Mouse (Mus musculus): Measurements from ENCODE around the gene Spsb3. TPM values are rescaled to one million over a fixed set of nuclear protein-coding genes. Genes with fewer than 3 reads are reported as not detected.

The Spsb3 gene
- polyA plus RNA-seq, 1 experiment from 2014 or later, result 94.1 TPM

GRCm38 (mm10) chr17:24893276-24893675 lies 6.8 kb downstream of the Spsb3 start:
- H3K4me2 ChIP-seq, result no peak overlapping the region
- no peak overlapping the region for H3K9ac ChIP-seq
- H3K4me1 ChIP-seq, result peaks cover 54% of the 10 kb centered on the region
- H3K9me3 ChIP-seq, result no peaks in the 10 kb centered on the region
- no peak overlapping the region for H3K4me3 ChIP-seq
- no peaks in the 10 kb centered on the region for H3K27me3 ChIP-seq (replicated peaks)
- H3K36me3 ChIP-seq (replicated peaks), result peaks cover 32% of the 10 kb centered on the region
- WGBS, result 90% methylated on average over 2 of the region's 2 CpGs
- H3K27ac ChIP-seq, result no peak overlapping the region
- ATAC-seq (replicated peaks), result no peak

GRCm38 (mm10) chr17:24894061-24894994 lies 7.9 kb downstream of the Spsb3 start:
- Histone ChIP-seq H3K4me3 (peak overlapping the region; percentile 76), H3K9me3 (no peaks in the 10 kb centered on the region), H3K4me1 (peaks cover 50% of the 10 kb centered on the region), H3K27me3 (replicated peaks) (no peaks in the 10 kb centered on the region), H3K27ac (peak overlapping the region; percentile 88), H3K4me2 (peak overlapping the region; percentile 92), H3K9ac (peak overlapping the region; percentile 90), H3K36me3 (replicated peaks) (peaks cover 42% of the 10 kb centered on the region)
- 12% methylated on average over 31 of the region's 31 CpGs for whole genome bisulfite sequencing
- peak; percentile 31 for ATAC-seq (replicated peaks)

- Histone ChIP-seq H3K4me2 (peak within 1 kb of the TSS; percentile 92), H3K27ac (peak within 1 kb of the TSS; percentile 88), H3K27me3 (replicated peaks) (no peaks in the 10 kb centered on the region), H3K4me3 (peak within 1 kb of the TSS; percentile 76), H3K9ac (peak within 1 kb of the TSS; percentile 90), H3K9me3 (no peaks in the 10 kb centered on the region), H3K36me3 (replicated peaks) (peaks cover 50% of the 10 kb centered on the region), H3K4me1 (peaks cover 50% of the 10 kb centered on the region)
- under 1% methylated on average over 62 of the region's 62 CpGs for WGBS
- ATAC-seq (replicated peaks), result peak; percentile 68
These were observed 8.6 kb downstream of the Spsb3 start, which contains the start of the genes Eme2 and Mrps34 for GRCm38 (mm10) chr17:24894995-24895547. Gene Eme2 (minus strand): TSS chr17:24895087. Gene Mrps34 (plus strand): TSS chr17:24895116.

GRCm38 (mm10) chr17:24895571-24896240 lies 9.3 kb downstream of the Spsb3 start:
- Histone ChIP-seq H3K9ac (peak overlapping the region; percentile 90), H3K4me2 (peak overlapping the region; percentile 92), H3K36me3 (replicated peaks) (peaks cover 50% of the 10 kb centered on the region), H3K4me1 (peaks cover 50% of the 10 kb centered on the region), H3K27me3 (replicated peaks) (no peaks in the 10 kb centered on the region), H3K27ac (peak overlapping the region; percentile 88), H3K9me3 (no peaks in the 10 kb centered on the region), H3K4me3 (peak overlapping the region; percentile 76)
- WGBS, result 10% methylated on average over 23 of the region's 23 CpGs
- no peak for ATAC-seq (replicated peaks)

GRCm38 (mm10) chr17:24896241-24896992 lies 10.0 kb downstream of the Spsb3 start, which contains the start of gene Nme3:
Gene Nme3 (plus strand): TSS chr17:24896500.
- H3K27ac ChIP-seq, result peak within 1 kb of the TSS; percentile 88
- peak within 1 kb of the TSS; percentile 76 for H3K4me3 ChIP-seq
- H3K9ac ChIP-seq, result peak within 1 kb of the TSS; percentile 90
- H3K4me1 ChIP-seq, result peaks cover 50% of the 10 kb centered on the region
- WGBS, result under 1% methylated on average over 50 of the region's 50 CpGs
- peak; percentile 65 for ATAC-seq (replicated peaks)
- H3K27me3 ChIP-seq (replicated peaks), result no peaks in the 10 kb centered on the region
- H3K9me3 ChIP-seq, result no peaks in the 10 kb centered on the region
- peak within 1 kb of the TSS; percentile 92 for H3K4me2 ChIP-seq
- peaks cover 50% of the 10 kb centered on the region for H3K36me3 ChIP-seq (replicated peaks)

GRCm38 (mm10) chr17:24896993-24897269 lies 10.5 kb downstream of the Spsb3 start:
- no peak for ATAC-seq (replicated peaks)
- peak overlapping the region; percentile 92 for H3K4me2 ChIP-seq
- peaks cover 54% of the 10 kb centered on the region for H3K36me3 ChIP-seq (replicated peaks)
- WGBS, result 30% methylated on average over 11 of the region's 11 CpGs
- no peaks in the 10 kb centered on the region for H3K27me3 ChIP-seq (replicated peaks)
- H3K27ac ChIP-seq, result peak overlapping the region; percentile 88
- H3K4me1 ChIP-seq, result peaks cover 50% of the 10 kb centered on the region
- peak overlapping the region; percentile 76 for H3K4me3 ChIP-seq
- no peaks in the 10 kb centered on the region for H3K9me3 ChIP-seq
- H3K9ac ChIP-seq, result peak overlapping the region; percentile 90

- Histone ChIP-seq H3K4me2 (peak overlapping the region; percentile 92), H3K4me3 (peak overlapping the region; percentile 76), H3K9me3 (no peaks in the 10 kb centered on the region), H3K9ac (peak overlapping the region; percentile 90; the same call in 1 of the 2 replicates), H3K36me3 (replicated peaks) (peaks cover 60% of the 10 kb centered on the region), H3K4me1 (peaks cover 50% of the 10 kb centered on the region), H3K27me3 (replicated peaks) (no peaks in the 10 kb centered on the region), H3K27ac (0 out of 2 replicates have a peak overlapping the region, but pooled peaks have one; percentile 14)
- WGBS, result 81% methylated on average over 4 of the region's 4 CpGs
- no peak for ATAC-seq (replicated peaks)
These were observed 11.2 kb downstream of the Spsb3 start for GRCm38 (mm10) chr17:24897600-24897999.

GRCm38 (mm10) chr17:24898041-24898854 lies 11.8 kb downstream of the Spsb3 start:
- Histone ChIP-seq H3K9ac (peak overlapping the region; percentile 90; the same call in 1 of the 2 replicates), H3K36me3 (replicated peaks) (peaks cover 60% of the 10 kb centered on the region), H3K27me3 (replicated peaks) (no peaks in the 10 kb centered on the region), H3K9me3 (no peaks in the 10 kb centered on the region), H3K27ac (no peak overlapping the region), H3K4me1 (peaks cover 45% of the 10 kb centered on the region), H3K4me3 (peak overlapping the region; percentile 4; the same call in 1 of the 2 replicates), H3K4me2 (0 out of 2 replicates have a peak overlapping the region, but pooled peaks have one; percentile 92)
- ATAC-seq (replicated peaks), result no peak
- WGBS, result 92% methylated on average over 4 of the region's 4 CpGs

GRCm38 (mm10) chr17:24899153-24899552 lies 12.7 kb downstream of the Spsb3 start:
- H3K27ac ChIP-seq, result no peak overlapping the region
- H3K4me2 ChIP-seq, result no peak overlapping the region
- H3K9me3 ChIP-seq, result no peaks in the 10 kb centered on the region
- peaks cover 66% of the 10 kb centered on the region for H3K36me3 ChIP-seq (replicated peaks)
- no peaks in the 10 kb centered on the region for H3K27me3 ChIP-seq (replicated peaks)
- WGBS, result 83% methylated on average over 5 of the region's 5 CpGs
- H3K4me1 ChIP-seq, result peaks cover 36% of the 10 kb centered on the region
- H3K9ac ChIP-seq, result no peak overlapping the region
- no peak for ATAC-seq (replicated peaks)
- H3K4me3 ChIP-seq, result no peak overlapping the region

- ATAC-seq (replicated peaks), result no peak
- Histone ChIP-seq H3K4me3 (no peak overlapping the region), H3K27ac (no peak overlapping the region), H3K9me3 (no peaks in the 10 kb centered on the region), H3K9ac (no peak overlapping the region), H3K27me3 (replicated peaks) (no peaks in the 10 kb centered on the region), H3K4me2 (no peak overlapping the region), H3K4me1 (peaks cover 32% of the 10 kb centered on the region), H3K36me3 (replicated peaks) (peaks cover 73% of the 10 kb centered on the region)
- WGBS, result 95% methylated on average over 6 of the region's 6 CpGs
These were observed 13.6 kb downstream of the Spsb3 start for GRCm38 (mm10) chr17:24900014-24900413.

- no peaks in the 10 kb centered on the region for H3K9me3 ChIP-seq
- H3K27me3 ChIP-seq (replicated peaks), result no peaks in the 10 kb centered on the region
- peaks cover 91% of the 10 kb centered on the region for H3K36me3 ChIP-seq (replicated peaks)
- WGBS, result 88% methylated on average over 5 of the region's 5 CpGs
- no peak overlapping the region for H3K27ac ChIP-seq
- H3K4me3 ChIP-seq, result no peak overlapping the region
- H3K4me2 ChIP-seq, result no peak overlapping the region
- H3K9ac ChIP-seq, result no peak overlapping the region
- no peak for ATAC-seq (replicated peaks)
- peaks cover 14% of the 10 kb centered on the region for H3K4me1 ChIP-seq
These were observed 15.7 kb downstream of the Spsb3 start for GRCm38 (mm10) chr17:24902124-24902523.
